Mouse (Mus musculus): Measurements from ENCODE around the gene Slc25a51.

GRCm38 (mm10) chr4:45409270-45409669 is 704 bp upstream of the Slc25a51 start:
- no peak for TF ChIP-seq CTCF (conservative IDR thresholded peaks at IDR 0.05; ENCODE audit: low read length)
- TF ChIP-seq POU5F1 (IDR thresholded peaks at IDR 0.05; ENCODE audit: borderline replicate concordance, low read length) = no peak

Data from E14TG2a.4 (cell line).